Mouse (Mus musculus) E14TG2a.4 (cell line): ENCODE measurements around the gene Mamstr.
A peak's percentile ranks its signal among the peaks of the same experiment; 100 is the strongest.
"Not testable (repeated sequence)": the region's sequence is repeated elsewhere in the genome, so short reads cannot be mapped to it uniquely, and the experiment has no call there.

Experiments
- H3K27me3 ChIP-seq: 2 replicates; pipeline ENCODE4 v1.6.1; 2014; ENCODE audit warnings: low read length, control low read depth; ENCODE audit not compliant: insufficient read depth
- H3K36me3 ChIP-seq: 2 replicates; pipeline ENCODE4 v1.6.1; 2014; ENCODE audit warnings: low read length, control low read depth; ENCODE audit not compliant: insufficient read depth
- H3K4me1 ChIP-seq: replicated peaks from 2 replicates; pipeline ENCODE4 v1.6.1; 2014; ENCODE audit warnings: low read depth, low read length, control low read depth
- H3K4me3 ChIP-seq: replicated peaks from 2 replicates; pipeline ENCODE4 v1.5.1; 2014; ENCODE audit warnings: mild to moderate bottlenecking, low read length
- H3K9me3 ChIP-seq: 2 replicates; pipeline ENCODE4 v1.6.1; 2014; ENCODE audit warnings: low read length, control low read depth
- CTCF ChIP-seq: conservative IDR thresholded peaks from 2 replicates; pipeline ENCODE4 v1.5.1; 2014; ENCODE audit warnings: low read length
- NANOG ChIP-seq: IDR thresholded peaks from 2 replicates; pipeline ENCODE4 v1.6.1; 2014; ENCODE audit warnings: borderline replicate concordance, low read length, mixed read lengths
- POU5F1 ChIP-seq: IDR thresholded peaks from 2 replicates; pipeline ENCODE4 v1.6.1; 2014; ENCODE audit warnings: low read length, borderline replicate concordance

Gene Mamstr

GRCm38 (mm10) chr7:45642503-45643255 is 2.9 kb downstream of the Mamstr start:
- Histone ChIP-seq H3K9me3 (peaks cover 5% of the 10 kb centered on the region), H3K36me3 (peaks cover 2% of the 10 kb centered on the region), H3K4me3 (peak overlapping the region; percentile 73), H3K4me1 (peaks cover 71% of the 10 kb centered on the region), H3K27me3 (peaks cover 60% of the 10 kb centered on the region)
- TF ChIP-seq POU5F1 (no peak), CTCF (no peak), NANOG (no peak)

DNA sequence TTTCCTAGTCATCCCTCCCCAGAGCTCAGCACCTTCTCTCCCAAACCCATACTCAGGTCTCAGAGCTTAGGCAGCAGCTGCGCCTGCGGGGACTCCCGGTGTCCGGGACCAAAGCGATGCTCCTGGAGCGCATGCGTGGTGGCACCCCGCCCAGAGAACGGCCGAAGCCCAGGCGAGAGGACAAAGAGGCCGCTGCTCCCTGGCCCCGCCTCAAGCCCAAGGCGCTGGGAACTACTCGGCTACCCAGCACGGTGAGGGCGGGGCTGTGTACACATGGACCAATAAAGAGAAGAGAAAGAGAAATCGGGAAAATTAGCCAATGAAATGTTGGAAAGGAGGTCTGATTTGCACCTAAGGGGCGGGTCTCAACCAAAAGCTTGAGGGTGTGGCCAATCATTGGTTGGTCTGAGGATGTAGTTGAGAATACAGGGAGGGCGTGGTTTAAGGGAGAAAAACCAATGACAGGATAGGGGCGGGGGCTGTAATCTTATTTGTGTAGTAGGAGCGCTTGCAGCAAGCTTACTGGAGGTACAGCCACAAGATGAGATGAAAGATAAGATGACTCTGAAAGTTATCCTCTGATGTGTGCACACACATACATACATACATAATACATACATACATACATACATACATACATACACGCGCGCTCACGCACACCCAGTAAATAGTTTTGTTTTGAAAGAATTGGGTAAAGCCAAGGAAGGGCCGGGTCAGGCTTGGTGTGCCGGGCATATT is 3.8 kb downstream of the Mamstr start:
- peaks cover 58% of the 10 kb centered on the region for H3K27me3 ChIP-seq
- peaks cover 12% of the 10 kb centered on the region for H3K9me3 ChIP-seq
- peak overlapping the region; percentile 73 for H3K4me3 ChIP-seq
- no peak for TF ChIP-seq CTCF
- no peak for TF ChIP-seq POU5F1
- peaks cover 63% of the 10 kb centered on the region for H3K4me1 ChIP-seq
- H3K36me3 ChIP-seq, result no peaks in the 10 kb centered on the region

GRCm38 (mm10) chr7:45644183-45644582 is 4.4 kb downstream of the Mamstr start:
- Histone ChIP-seq H3K36me3 (no peaks in the 10 kb centered on the region), H3K27me3 (peaks cover 58% of the 10 kb centered on the region), H3K4me1 (peaks cover 57% of the 10 kb centered on the region), H3K4me3 (peak overlapping the region; percentile 73), H3K9me3 (peaks cover 14% of the 10 kb centered on the region)
- TF ChIP-seq POU5F1 (no peak), NANOG (no peak), CTCF (no peak)

- peaks cover 14% of the 10 kb centered on the region for H3K9me3 ChIP-seq
- H3K36me3 ChIP-seq, result no peaks in the 10 kb centered on the region
- H3K27me3 ChIP-seq, result peaks cover 58% of the 10 kb centered on the region
- H3K4me3 ChIP-seq, result peak overlapping the region; percentile 73
- TF ChIP-seq CTCF (no peak), POU5F1 (no peak), NANOG (no peak)
- peaks cover 49% of the 10 kb centered on the region for H3K4me1 ChIP-seq
Measured at GRCm38 (mm10) chr7:45644872-45645590, 5.3 kb downstream of the Mamstr start.

- peaks cover 14% of the 10 kb centered on the region for H3K9me3 ChIP-seq
- H3K36me3 ChIP-seq, result no peaks in the 10 kb centered on the region
- no peak overlapping the region for H3K4me3 ChIP-seq
- H3K27me3 ChIP-seq, result peaks cover 58% of the 10 kb centered on the region
- TF ChIP-seq POU5F1 (no peak), NANOG (no peak), CTCF (no peak)
- H3K4me1 ChIP-seq, result peaks cover 47% of the 10 kb centered on the region
Measured at GRCm38 (mm10) chr7:45645591-45645971, 5.8 kb downstream of the Mamstr start.

DNA sequence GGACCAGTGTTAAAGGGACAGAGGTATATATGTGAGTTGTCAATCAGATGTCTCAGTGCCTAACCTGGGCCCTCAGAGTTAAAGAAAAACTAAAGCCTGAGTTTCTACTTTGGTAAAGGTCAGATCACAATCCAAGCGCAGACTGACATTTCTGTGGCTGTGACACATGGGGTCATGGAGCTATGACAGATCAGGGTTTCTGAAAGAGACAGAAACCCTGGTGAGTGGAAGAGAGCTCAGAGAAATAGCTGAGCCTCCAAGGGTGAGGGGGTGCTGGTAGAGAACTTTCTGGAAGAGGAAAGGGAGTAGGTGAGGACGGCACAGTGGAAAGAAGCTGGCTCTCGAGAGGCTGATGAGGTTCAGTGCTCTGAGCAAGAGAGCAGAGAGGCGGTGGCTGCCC is 6.9 kb downstream of the Mamstr start:
- Histone ChIP-seq H3K9me3 (peaks cover 14% of the 10 kb centered on the region), H3K4me1 (peaks cover 43% of the 10 kb centered on the region), H3K4me3 (no peak overlapping the region), H3K27me3 (peaks cover 57% of the 10 kb centered on the region), H3K36me3 (no peaks in the 10 kb centered on the region)
- TF ChIP-seq CTCF, result no peak

GRCm38 (mm10) chr7:45649351-45649750 is 9.6 kb downstream of the Mamstr start:
- peaks cover 14% of the 10 kb centered on the region for H3K9me3 ChIP-seq
- H3K4me1 ChIP-seq, result peaks cover 30% of the 10 kb centered on the region
- no peak overlapping the region for H3K4me3 ChIP-seq
- no peaks in the 10 kb centered on the region for H3K36me3 ChIP-seq
- H3K27me3 ChIP-seq, result peaks cover 41% of the 10 kb centered on the region
- TF ChIP-seq POU5F1 (no peak), CTCF (no peak), NANOG (no peak)

DNA sequence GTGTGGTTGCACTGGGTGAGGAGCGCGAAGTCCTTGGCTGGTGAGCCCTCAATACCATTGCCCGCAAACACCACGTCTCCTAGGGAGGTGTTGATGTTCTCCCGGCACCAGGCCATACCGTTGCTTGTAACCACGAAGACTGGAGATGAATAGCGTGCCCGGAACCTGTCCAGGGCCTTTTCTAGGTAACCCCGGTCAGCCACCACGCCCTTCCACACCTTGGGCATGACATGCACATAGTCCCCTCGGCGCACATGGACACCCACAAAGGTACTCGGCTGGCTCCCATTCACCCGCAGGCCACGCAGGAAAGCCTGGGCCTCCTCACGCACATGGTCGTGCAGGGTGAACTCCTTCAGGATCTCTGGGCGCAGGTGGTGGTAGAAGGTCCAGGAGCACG is 10.7 kb downstream of the Mamstr start:
- Histone ChIP-seq H3K27me3 (peaks cover 34% of the 10 kb centered on the region), H3K9me3 (peaks cover 14% of the 10 kb centered on the region), H3K4me3 (peak overlapping the region; percentile 43; the same call in 1 of the 2 replicates), H3K4me1 (peaks cover 30% of the 10 kb centered on the region)
- not testable (repeated sequence) for H3K36me3 ChIP-seq
